Mouse (Mus musculus): ENCODE measurements around the gene Sycn.
"Not testable (repeated sequence)": the region's sequence is repeated elsewhere in the genome, so short reads cannot be mapped to it uniquely, and the experiment has no call there.

The Sycn gene

DNA sequence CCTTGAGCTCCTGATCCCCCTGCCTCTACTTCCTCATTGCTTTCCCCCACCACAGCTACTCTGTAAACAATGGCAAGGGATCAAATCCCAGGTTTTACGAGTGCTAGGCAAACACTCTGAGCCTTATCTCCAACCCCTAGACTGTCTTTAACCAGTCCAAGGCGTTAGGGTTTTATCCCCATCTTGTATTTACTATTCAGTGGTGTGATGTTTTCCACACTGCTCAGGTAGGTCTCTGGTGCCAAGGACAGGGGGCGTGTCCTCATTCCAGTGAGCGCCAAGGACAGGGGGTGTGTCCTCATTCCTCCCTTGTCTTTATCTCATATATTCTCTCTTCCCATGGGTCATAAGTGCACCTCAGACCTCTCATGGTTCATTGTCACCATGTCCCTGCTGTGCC lies at the start of gene Sycn:
Sycn (plus strand) TSS at position 360 of the 400 bp plus-strand sequence.
- DNase-seq, result peak in 1 of 2 experiments; percentile 22

DNA sequence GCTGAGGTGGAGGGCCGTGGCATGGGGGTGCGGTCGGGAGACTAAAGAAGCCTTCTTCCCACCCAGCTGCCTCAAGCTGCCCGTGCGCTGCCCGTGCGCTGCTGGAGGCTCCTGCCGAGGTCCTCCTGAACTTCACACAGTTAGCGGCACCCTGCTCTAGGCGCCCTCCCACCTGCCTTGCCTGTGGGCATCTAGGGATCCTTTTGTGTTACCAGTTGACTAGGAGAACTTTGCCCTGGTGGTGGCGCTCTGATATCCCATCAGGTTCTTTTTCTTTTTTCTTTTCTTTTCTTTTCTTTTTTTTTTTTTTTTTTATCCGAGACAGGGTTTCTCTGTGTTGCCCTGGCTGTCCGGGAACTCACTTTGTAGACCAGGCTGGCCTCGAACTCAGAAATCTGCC lies 49.8 kb upstream of the Sycn start:
- DNase-seq, result peak in 1 of 2 experiments; percentile 5

- no peak for DNase-seq
Measured at GRCm38 (mm10) chr7:28492310-28492709, 48.4 kb upstream of the Sycn start.

GRCm38 (mm10) chr7:28495426-28495825 lies 45.3 kb upstream of the Sycn start:
- DNase-seq, result no peak

GRCm38 (mm10) chr7:28505585-28505984 lies 35.1 kb upstream of the Sycn start:
- peak in 1 of 2 experiments; percentile 13 for DNase-seq

DNA sequence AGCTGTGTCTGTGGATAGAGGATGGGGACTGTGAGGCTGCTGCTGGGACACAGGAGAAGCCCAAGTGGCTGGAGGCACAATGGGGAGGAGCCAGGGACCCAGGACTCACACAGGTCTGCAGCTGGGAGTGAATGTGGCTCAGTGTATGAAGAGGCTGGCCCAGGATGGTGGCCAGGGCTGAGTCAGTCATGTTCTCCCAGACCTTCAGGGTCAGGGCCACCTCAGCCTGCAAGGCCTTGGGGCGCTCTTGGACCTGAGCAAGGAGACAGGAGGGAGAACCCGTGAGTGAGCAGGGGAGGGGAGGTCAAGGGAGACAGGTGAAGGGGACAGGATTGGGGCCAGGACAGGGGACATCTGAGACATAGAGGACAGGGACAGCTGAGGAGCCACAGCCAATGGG lies 31.6 kb upstream of the Sycn start:
- not testable (repeated sequence) for DNase-seq

- DNase-seq, result not testable (repeated sequence)
Measured at GRCm38 (mm10) chr7:28510405-28510974, 30.2 kb upstream of the Sycn start, which contains the start of gene Ifnl2. Gene Ifnl2 (minus strand): TSS chr7:28510455.

GRCm38 (mm10) chr7:28511441-28511840 lies 29.2 kb upstream of the Sycn start:
- DNase-seq, result no peak

DNA sequence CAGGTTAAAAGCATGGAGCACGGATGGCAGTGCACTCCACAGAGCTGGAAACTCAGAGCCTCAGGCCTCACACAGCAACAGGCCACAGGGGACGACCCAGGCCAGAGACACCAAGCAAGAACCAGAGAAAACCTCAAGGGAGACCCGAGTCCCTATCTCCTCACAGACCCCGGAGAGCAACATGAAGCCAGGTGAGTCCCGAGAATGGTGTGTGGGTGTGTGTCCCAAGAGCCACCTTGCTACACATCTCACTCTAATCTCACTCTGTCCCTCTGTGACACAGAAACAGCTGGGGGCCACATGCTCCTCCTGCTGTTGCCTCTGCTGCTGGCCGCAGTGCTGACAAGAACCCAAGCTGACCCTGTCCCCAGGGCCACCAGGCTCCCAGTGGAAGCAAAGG lies 18.1 kb upstream of the Sycn start, which contains the start of gene Ifnl3:
Ifnl3 (plus strand) TSS at position 301 of the 400 bp plus-strand sequence.
- not testable (repeated sequence) for DNase-seq

DNA sequence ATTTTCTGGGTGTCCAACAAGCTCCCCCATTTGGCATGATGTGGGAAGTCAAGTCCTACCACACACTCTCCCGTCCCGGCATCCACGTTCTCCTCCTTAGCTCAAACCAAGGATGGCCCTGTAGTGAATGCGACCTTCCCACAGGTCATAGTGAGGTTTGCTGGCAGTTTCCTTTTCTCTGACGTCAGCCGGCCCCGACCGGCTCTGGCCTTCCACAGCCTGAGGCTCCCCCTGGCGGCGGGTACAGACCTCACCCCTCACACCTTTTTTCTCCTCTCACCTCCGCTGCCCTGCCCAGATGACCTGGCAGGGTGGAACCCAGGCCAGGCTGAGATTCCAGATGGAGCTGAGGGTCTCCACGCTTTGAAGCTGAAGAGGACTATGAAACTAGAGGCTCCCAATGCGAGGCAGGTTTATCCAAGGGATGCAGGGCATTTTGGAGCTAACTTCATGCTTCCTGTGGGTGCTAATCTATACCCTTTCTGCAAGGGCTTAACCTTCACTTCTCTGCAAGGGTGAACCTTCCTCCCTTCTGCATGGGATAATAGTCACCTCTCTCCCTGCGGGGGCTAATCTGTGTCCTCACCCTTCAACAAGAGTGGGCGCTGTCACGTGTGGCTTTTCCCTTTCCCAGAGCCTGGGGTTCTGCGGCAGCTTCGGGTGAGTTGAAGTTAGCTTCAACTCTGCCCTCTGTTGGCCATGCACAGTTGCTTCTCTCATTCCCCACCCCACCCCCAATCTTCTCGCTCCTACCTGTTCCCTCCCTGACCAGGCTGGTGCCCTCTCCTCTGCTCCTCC lies 12.6 kb upstream of the Sycn start:
- peak; percentile 91 for DNase-seq

GRCm38 (mm10) chr7:28532005-28532404 lies 8.7 kb upstream of the Sycn start:
- DNase-seq, result no peak

GRCm38 (mm10) chr7:28538886-28539285 lies 1.8 kb upstream of the Sycn start:
- DNase-seq, result not testable (repeated sequence)

DNA sequence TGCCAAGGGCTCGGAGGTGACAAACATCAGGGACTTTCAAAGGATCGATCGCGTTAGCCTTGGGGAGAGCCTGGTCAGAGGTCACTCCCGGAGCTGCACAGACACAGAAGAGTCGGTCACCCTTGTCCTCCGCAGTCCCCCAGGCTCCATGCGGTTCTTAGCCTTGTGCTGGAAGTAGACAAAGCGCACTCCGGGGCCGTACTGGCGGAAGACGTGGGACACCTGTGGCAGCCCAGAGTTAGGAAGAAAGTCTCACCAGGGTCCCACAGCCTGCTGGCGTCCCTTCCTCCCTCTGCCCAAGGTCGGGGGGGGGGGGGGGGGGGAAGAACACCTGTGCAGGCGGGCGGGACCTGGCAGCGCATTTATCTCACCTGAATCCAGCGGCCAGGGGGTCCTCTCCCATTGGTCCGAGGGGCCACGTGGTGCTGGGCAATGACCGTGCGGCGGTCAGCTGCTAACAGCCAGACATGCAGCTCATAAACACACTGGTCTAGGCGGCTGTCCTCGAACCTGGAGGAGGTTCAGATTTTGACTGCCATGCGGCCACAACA lies 3.4 kb downstream of the Sycn start:
- DNase-seq, result peak; percentile 60 to 85

DNA sequence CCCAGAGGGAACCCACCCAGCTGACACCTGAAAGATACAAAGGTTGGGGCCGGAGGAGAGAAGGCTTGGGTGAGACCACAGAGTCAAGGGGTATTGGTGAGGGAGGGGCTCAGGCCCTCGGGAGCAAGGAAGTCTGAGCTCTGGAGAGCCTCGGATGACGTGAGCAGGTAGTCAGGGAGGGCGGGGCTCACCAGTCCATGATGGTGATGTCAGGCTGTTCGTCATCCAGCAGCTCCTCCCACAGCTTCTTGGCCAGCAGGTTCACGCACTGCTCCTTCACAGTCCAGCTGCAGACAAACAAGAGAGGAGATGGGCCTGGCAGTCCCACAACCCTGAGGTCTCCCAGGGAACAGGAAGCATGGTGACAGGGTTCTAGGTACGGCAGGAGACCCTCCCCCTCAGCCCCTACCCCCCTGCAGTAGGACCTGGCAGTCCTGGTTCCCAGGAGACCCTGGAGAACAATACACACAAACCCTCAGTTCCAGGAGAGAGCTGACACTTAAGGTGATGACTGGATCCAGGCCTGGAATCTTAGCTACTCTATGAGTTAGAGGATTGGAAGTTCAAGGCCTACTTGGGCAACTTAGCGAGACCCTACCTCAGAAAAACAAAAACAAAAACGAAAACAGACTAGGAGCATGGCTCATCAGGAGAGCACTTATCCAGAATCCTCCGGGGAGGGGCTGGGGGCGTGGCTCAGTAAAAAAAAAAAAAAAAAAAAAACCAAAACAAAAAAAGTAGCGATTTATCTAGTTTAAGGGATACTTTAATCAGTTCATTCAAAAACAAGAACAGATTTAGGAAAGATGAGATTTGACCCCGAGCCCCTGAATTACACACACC lies 4.6 kb downstream of the Sycn start:
- peak; percentile 54 to 74 for DNase-seq

DNA sequence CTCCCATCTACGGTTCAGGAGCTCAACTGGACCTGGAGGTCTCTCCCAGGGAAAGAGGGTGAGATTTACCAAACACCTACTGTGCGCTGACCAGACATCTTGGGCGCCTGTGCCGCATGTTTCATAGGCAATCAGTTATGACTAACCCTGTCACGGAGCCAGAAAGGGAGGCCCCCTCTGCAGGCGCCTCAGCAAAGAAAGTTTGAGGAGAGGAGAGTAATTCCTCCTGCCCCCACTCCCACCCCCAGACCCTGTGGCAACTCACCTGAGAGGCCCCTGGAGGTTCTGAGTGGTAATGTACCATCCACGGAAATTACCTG lies 5.2 kb downstream of the Sycn start:
- DNase-seq, result peak in 1 of 2 experiments; percentile 22

DNA sequence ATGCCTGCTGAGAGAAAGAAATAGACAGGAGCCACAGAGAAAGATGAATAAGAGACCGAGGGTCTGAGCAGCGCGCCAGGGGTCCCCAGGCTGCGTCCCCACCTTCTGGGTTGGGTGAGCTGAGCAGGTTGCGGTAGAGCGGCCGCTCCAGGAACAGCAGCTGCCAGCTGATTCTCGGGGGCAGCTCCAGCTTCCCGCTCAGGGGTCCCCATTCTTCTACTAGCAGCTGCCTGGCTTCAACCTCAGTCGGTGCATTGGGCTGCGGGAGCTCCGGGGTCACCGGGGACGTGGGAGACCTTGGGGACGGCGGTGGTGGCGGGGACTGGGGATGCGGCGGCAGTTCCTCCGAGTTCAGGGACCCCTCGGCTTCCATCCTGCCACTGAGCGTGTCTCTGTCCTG lies 6.0 kb downstream of the Sycn start:
- DNase-seq, result peak in 1 of 2 experiments; percentile 28

- peak in 1 of 2 experiments; percentile 65 for DNase-seq
Measured at GRCm38 (mm10) chr7:28547154-28547553, 6.5 kb downstream of the Sycn start, which contains the start of gene Nccrp1. Gene Nccrp1 (minus strand): TSS chr7:28547254.

GRCm38 (mm10) chr7:28547628-28548027 lies 6.9 kb downstream of the Sycn start:
- peak in 1 of 2 experiments; percentile 28 for DNase-seq

- DNase-seq, result peak in 1 of 2 experiments; percentile 26
Measured at GRCm38 (mm10) chr7:28553076-28553475, 12.4 kb downstream of the Sycn start.

DNA sequence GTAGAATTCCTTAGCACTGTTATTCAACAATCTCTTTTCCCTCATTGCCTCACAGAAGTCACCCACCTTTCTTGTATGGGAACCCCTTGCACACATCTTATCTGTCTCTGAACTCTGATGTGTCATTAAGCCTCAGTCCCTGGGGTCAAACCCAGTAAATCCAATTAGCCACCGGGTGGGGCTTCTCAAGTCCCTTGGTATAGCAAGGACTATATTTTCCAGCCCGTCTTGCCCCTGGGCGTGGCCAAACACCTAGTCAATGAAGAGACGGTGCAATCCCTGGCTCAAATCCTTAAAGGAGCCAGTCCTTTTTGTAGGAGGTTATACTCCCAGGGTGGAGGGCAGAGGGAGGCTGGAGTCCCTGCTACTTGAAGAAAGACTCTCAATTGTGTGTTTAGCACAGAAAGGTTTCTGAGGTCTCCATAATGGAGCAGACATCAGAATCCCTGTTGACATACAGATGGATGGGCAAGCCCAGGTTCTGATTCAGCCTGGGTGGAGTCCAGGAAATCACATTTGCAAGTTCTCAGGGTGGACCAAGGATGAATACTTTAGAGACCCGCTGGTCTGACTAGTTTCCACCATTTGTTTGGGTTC lies 15.4 kb downstream of the Sycn start:
- DNase-seq, result no peak

DNA sequence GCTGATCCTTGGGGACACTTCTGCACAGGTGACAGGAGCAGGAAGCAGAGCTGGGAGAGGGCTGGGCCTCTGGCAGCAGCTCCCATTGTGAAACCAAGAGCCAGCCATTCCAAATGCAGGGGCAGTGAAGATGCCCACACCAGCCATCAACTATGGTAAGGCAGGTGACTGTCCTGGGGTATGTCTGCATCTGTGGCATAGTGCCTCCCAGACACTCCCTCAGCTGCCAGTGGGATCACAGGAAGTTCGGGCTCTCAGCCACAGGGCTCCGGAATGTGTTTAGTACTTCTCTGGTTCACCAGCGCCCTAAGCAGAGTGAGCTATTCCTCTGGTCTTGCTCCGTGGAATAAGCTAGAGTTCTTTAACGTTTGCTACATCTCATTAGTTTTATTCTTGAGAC lies 16.4 kb downstream of the Sycn start:
- DNase-seq, result peak in 1 of 2 experiments; percentile 31

- peak in 1 of 2 experiments; percentile 35 for DNase-seq
Measured at GRCm38 (mm10) chr7:28557708-28558107, 17.0 kb downstream of the Sycn start.

Data from kidney, postnatal 25 days (tissue).